Mouse (Mus musculus) B cell, adult (primary cell): ENCODE measurements around the gene Retnlb. TPM values are rescaled to one million over a fixed set of nuclear protein-coding genes. Genes with fewer than 3 reads are reported as not detected.

ENCODE experiments used
- total RNA-seq: library from RNA; stranded (reverse); gene quantifications from 4 replicates; pipeline ENCODE4 v1.2.4, GENCODE M21; 2023; ENCODE audit not compliant: inconsistent age

Gene Retnlb
- total RNA-seq, result not detected in 4 replicates

GRCm38 (mm10) chr16:48816695-48817094, at the start of gene Retnlb:
Retnlb (plus strand) TSS chr16:48816856.

GRCm38 (mm10) chr16:48771971-48772445, 44.6 kb upstream of the Retnlb start, which contains the start of gene Trat1:
Trat1 (minus strand) TSS chr16:48772021.

GRCm38 (mm10) chr16:48842266-48842665, 25.6 kb downstream of the Retnlb start, which contains the start of gene Retnla:
Retnla (plus strand) TSS chr16:48842551.

Other genes with a start within 250 kb of the Retnlb start
- 0.21 to 0.22 TPM in 2 of 4 replicates, not detected in the others for gene Trat1, start 44.8 kb upstream of the Retnlb start, total RNA-seq
- gene Retnla, start 25.7 kb downstream of the Retnlb start, total RNA-seq, result not detected in 4 replicates
- gene Retnlg, start 55.8 kb downstream of the Retnlb start, total RNA-seq, result 0.96 to 3.3 TPM (median 2.0 TPM) in 3 of 4 replicates, not detected in the other
- gene Dzip3, start 177.3 kb downstream of the Retnlb start, total RNA-seq, result 12.4 to 14.6 TPM (median 14.1 TPM) in 4 replicates
- gene Cip2a, start 177.3 kb downstream of the Retnlb start, total RNA-seq, result 5.1 to 7.8 TPM (median 5.5 TPM) in 4 replicates
- gene Myh15, start 240.6 kb downstream of the Retnlb start, total RNA-seq, result not detected in 4 replicates